Mouse (Mus musculus): Measurements from ENCODE around the gene Cdk12.

DNA sequence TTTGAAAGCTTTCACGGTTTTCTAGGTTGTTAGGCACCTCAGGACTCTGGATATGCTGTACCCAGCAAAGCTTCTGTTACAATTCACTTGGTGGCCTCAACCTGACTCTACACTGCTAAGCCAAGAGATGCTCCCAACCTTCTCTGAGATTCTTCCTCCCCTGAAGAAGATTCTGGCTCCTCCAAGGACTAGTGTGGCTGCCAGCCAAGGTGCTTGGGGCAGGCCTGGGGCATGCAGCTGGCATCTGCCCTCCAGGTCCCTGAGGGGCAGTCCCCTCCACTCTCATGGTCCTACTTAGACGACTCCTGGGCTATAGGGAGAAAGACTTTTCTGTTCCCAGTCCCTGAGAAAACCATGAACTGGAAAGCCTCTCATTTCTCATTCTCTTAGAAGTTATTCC, 88.0 kb downstream of the Cdk12 start:
- TF ChIP-seq CTCF (IDR thresholded peaks at IDR 0.05; ENCODE audit: extremely low read depth, insufficient read depth, insufficient read length, insufficient replicate concordance): no peak
- no peak for TF ChIP-seq POLR2A (IDR thresholded peaks at IDR 0.05; ENCODE audit: low read depth, low read length)
